In the genomic region with DNA sequence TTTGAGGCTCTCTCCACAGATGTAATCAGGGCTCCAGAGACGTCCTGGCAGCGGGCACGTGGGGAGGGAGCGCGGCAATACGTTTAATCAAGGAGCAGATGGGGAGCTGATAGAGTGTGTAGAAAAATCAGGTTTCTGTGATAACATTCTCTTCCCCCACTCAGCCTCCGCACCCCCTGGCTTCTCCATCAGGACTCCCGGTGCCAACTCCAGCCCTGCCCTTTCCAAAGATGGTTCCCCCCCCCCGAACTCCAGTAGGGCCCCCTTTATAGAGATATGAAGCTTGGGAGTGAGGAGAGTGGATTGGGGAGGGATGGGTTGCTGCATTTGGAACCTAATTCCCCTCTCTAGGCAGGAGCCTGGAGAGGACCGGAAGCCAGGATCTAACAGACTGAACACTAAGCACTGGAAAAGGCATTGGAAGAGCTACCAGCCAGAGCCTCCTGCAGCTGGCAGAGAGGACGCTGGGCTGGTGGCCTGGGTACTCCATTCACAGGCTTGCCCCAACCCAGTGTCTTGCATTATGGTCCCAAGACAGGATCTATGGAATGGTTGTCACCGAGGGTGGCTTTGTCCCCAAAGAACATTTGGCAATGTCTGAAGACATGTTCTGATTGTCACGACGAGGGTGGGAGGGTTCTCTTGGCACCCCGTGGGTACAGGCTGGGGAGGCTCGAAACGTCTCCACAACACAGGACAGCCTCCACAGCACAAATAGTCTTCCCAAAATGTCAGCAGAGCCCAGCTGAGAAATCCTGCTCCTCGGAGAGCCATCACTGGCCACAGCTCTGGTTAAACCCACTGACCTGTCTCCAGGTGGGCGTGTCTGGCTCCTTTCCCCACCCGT, we compare ENCODE assay signal across 16 mouse cellular contexts.
DNase-seq lines count a peak whose midpoint lies in the region; ATAC-seq and TF ChIP-seq lines count a peak whose summit lies in the region.
"Had no signal": no experiment of that assay in that cellular context is flagged by ENCODE, and none has a peak within 500 bp of the region (broad histone marks: within the 10 kb centered on the region; RNA-seq: fewer than 3 reads in every experiment).

No protein-coding gene starts in this region.

- WGBS in neural tube, embryonic 13.5 days, result 70% methylated on average over 20 of the region's 20 CpGs
- WGBS in hindbrain, postnatal 0 days, result 53% methylated on average over 20 of the region's 20 CpGs

- no peak overlapping the region for H3K9ac ChIP-seq in neural tube, embryonic 13.5 days
- 0 out of 2 replicates have a peak overlapping the region, but pooled peaks have one; percentile 17 for H3K9ac ChIP-seq in hindbrain, postnatal 0 days (replicated peaks; ENCODE audit: low read length)
- H3K9ac ChIP-seq: embryonic facial prominence, embryonic 13.5 days; heart, embryonic 12.5 days; liver, embryonic 15.5 days had no signal

- H3K36me3 ChIP-seq in neural tube, embryonic 13.5 days, result no peaks in the 10 kb centered on the region
- H3K36me3 ChIP-seq in hindbrain, postnatal 0 days (ENCODE audit: insufficient read depth, low read length), result no peaks in the 10 kb centered on the region
- H3K36me3 ChIP-seq: embryonic facial prominence, embryonic 13.5 days; heart, embryonic 12.5 days; liver, embryonic 15.5 days had no signal

- 0 out of 2 replicates have a peak, but pooled peaks cover 6% of the 10 kb centered on the region for H3K27me3 ChIP-seq in neural tube, embryonic 13.5 days
- no peaks in the 10 kb centered on the region for H3K27me3 ChIP-seq in hindbrain, postnatal 0 days (ENCODE audit: insufficient read depth, low read length)
- H3K27me3 ChIP-seq: embryonic facial prominence, embryonic 13.5 days; liver, embryonic 15.5 days; Patski had no signal

- peaks cover 28% of the 10 kb centered on the region for H3K4me1 ChIP-seq in neural tube, embryonic 13.5 days (replicated peaks)
- H3K4me1 ChIP-seq in hindbrain, postnatal 0 days (ENCODE audit: insufficient read depth, low read length), result peaks cover 6% of the 10 kb centered on the region; the same call in 1 of the 2 replicates
- H3K4me1 ChIP-seq: embryonic facial prominence, embryonic 13.5 days; liver, embryonic 15.5 days had no signal

- H3K4me3 ChIP-seq in neural tube, embryonic 13.5 days, result no peak overlapping the region
- no peak overlapping the region for H3K4me3 ChIP-seq in hindbrain, postnatal 0 days (ENCODE audit: low read length)
- H3K4me3 ChIP-seq: embryonic facial prominence, embryonic 13.5 days; gastrocnemius, adult 2 months; heart, embryonic 12.5 days; liver, embryonic 15.5 days had no signal

- intact Hi-C loops in left cerebral cortex, postnatal 36 days (cut with DNase I), result loop anchor here (5.0 kb wide), 2 partner anchors 218 to 418 kb away; a partner anchor contains a TSS
- intact Hi-C loops in gastrocnemius, postnatal 14 days (cut with DNase I; ENCODE audit: low total_unique reads), result loop anchor here (2.0 kb wide), 1 partner anchor 420 kb away; no protein-coding TSS in a partner anchor

- H3K9me3 ChIP-seq in neural tube, embryonic 13.5 days, result no peaks in the 10 kb centered on the region
- H3K9me3 ChIP-seq in hindbrain, postnatal 0 days (ENCODE audit: low read length), result no peaks in the 10 kb centered on the region
- H3K9me3 ChIP-seq: embryonic facial prominence, embryonic 13.5 days; heart, embryonic 12.5 days; liver, embryonic 15.5 days had no signal

- no peak for TF ChIP-seq CTCF in hindbrain, postnatal 0 days (IDR thresholded peaks at IDR 0.05; ENCODE audit: low read depth)

- DNase-seq in neural tube, embryonic 10.5 days (ENCODE audit: extremely low spot score, low spot score), result no peak
- DNase-seq in hindbrain, postnatal 0 days (ENCODE audit: low spot score), result no peak
- DNase-seq in left cerebral cortex, postnatal 36 days (ENCODE audit: low spot score in 2 of 2), result peak; percentile 52 to 72
- no peak for DNase-seq in cerebellum, adult 8-10 months
- no peak for DNase-seq in testis, postnatal 10 days (ENCODE audit: low spot score)
- no peak for DNase-seq in gastrocnemius, postnatal 14 days
- DNase-seq in MN1 (ENCODE audit: low spot score), result no peak
- DNase-seq: adrenal gland, postnatal 14 days; cerebellum, adult 2 months; gastrocnemius, adult 2 months; kidney, adult 11 months had no signal

- ATAC-seq in neural tube, embryonic 13.5 days (ENCODE audit: low read depth), result peak; percentile 67; the same call in 1 of the 2 replicates
- peak; percentile 27; the same call in 1 of the 2 replicates for ATAC-seq in hindbrain, postnatal 0 days
- ATAC-seq: Patski had no signal

- H3K4me2 ChIP-seq in neural tube, embryonic 13.5 days, result no peak overlapping the region
- no peak overlapping the region for H3K4me2 ChIP-seq in hindbrain, postnatal 0 days (ENCODE audit: low read depth, low read length)
- H3K4me2 ChIP-seq: embryonic facial prominence, embryonic 13.5 days; heart, embryonic 12.5 days; liver, embryonic 15.5 days had no signal

- H3K27ac ChIP-seq in neural tube, embryonic 13.5 days (replicated peaks), result 0 out of 2 replicates have a peak overlapping the region, but pooled peaks have one; percentile 38
- no peak overlapping the region for H3K27ac ChIP-seq in hindbrain, postnatal 0 days
- H3K27ac ChIP-seq: embryonic facial prominence, embryonic 13.5 days; gastrocnemius, adult 2 months; liver, embryonic 15.5 days had no signal

Comparison
In these comparisons a context has a peak if more than half of its experiments do, and no peak if none do; other contexts are left out.
1. DNase-seq: peak in left cerebral cortex, postnatal 36 days (2 of 2); none in neural tube, embryonic 10.5 days (single experiment), hindbrain, postnatal 0 days (single experiment), cerebellum, adult 8-10 months (single experiment), testis, postnatal 10 days (single experiment), gastrocnemius, postnatal 14 days (single experiment) and MN1 (single experiment).